14 mouse cellular contexts compared by ENCODE assay signal in the genomic region with DNA sequence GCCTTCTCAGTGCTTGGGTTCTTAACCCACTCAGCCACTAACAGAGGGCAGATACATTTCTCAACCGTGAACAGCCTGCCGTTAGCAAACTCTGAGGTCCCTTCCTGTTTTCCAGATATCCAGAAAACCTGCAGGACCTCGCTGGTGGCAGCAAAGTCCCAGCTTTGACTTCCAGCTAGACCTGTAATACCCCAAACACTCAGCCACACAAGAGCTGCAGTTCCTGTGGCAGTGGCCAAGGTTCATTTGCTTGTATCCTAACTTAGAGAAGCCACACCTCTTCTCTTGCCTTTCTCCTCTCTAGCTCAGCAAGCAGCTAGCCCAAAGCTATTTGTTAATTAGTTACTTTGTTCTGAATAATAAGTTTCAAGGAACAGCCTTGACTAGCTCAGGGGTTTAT. TPM values are rescaled to one million over a fixed set of nuclear protein-coding genes. Genes with fewer than 3 reads are reported as not detected.
DNase-seq lines count a peak whose midpoint lies in the region; ATAC-seq and TF ChIP-seq lines count a peak whose summit lies in the region.
"Had no signal": no experiment of that assay in that cellular context is flagged by ENCODE, and none has a peak within 500 bp of the region (broad histone marks: within the 10 kb centered on the region; RNA-seq: fewer than 3 reads in every experiment).

No protein-coding gene starts in this region.

- ATAC-seq in heart, embryonic 14.5 days (ENCODE audit: insufficient number of reproducible peaks, insufficient read depth, low FRiP score, low read depth), result no peak
- ATAC-seq in liver, embryonic 12.5 days, result no peak
- ATAC-seq in stomach, postnatal 0 days (ENCODE audit: low FRiP score, low TSS enrichment), result no peak
- no peak for ATAC-seq in midbrain, embryonic 14.5 days (ENCODE audit: low FRiP score, low TSS enrichment)
- ATAC-seq: CD4-positive, CD25-positive, alpha-beta regulatory T cell, adult 4 months; midbrain, embryonic 16.5 days had no signal

- peak overlapping the region in 1 of 2 experiments; percentile 49; a peak in 2 of 4 replicates for H3K27ac ChIP-seq in heart, embryonic 14.5 days (replicated peaks in 1 of 2; ENCODE audit: control insufficient read depth in 1 of 2, insufficient read depth in 1 of 2, low read depth in 2 of 2, low read length in 2 of 2)
- H3K27ac ChIP-seq in liver, embryonic 12.5 days, result peak overlapping the region; percentile 36; the same call in 1 of the 2 replicates
- H3K27ac ChIP-seq in stomach, postnatal 0 days (replicated peaks), result no peak overlapping the region; the same call in 1 of the 2 replicates
- no peak overlapping the region for H3K27ac ChIP-seq in midbrain, embryonic 14.5 days (replicated peaks; ENCODE audit: low read depth, low read length)
- H3K27ac ChIP-seq: hindbrain, embryonic 15.5 days had no signal

- no peak overlapping the region; the same call in 1 of the 2 replicates for H3K4me2 ChIP-seq in heart, embryonic 14.5 days (ENCODE audit: low read length)
- H3K4me2 ChIP-seq in liver, embryonic 12.5 days, result no peak overlapping the region
- no peak overlapping the region for H3K4me2 ChIP-seq in stomach, postnatal 0 days (replicated peaks; ENCODE audit: low read depth)
- H3K4me2 ChIP-seq in midbrain, embryonic 14.5 days (ENCODE audit: low read length), result no peak overlapping the region
- H3K4me2 ChIP-seq: hindbrain, embryonic 15.5 days had no signal

- 0 out of 2 replicates have a peak overlapping the region, but pooled peaks have one; percentile 18 for H3K9ac ChIP-seq in heart, embryonic 14.5 days (ENCODE audit: low read length)
- no peak overlapping the region for H3K9ac ChIP-seq in liver, embryonic 12.5 days
- H3K9ac ChIP-seq in stomach, postnatal 0 days (ENCODE audit: low read length), result no peak overlapping the region
- no peak overlapping the region for H3K9ac ChIP-seq in midbrain, embryonic 14.5 days (replicated peaks; ENCODE audit: low read length)
- H3K9ac ChIP-seq: hindbrain, embryonic 15.5 days had no signal

- no peak overlapping the region for H3K4me3 ChIP-seq in heart, embryonic 14.5 days (ENCODE audit: control insufficient read depth in 1 of 2, insufficient read depth in 1 of 2, low read depth in 1 of 2, low read length in 2 of 2)
- H3K4me3 ChIP-seq in liver, embryonic 12.5 days, result no peak overlapping the region
- no peak overlapping the region for H3K4me3 ChIP-seq in stomach, postnatal 0 days (ENCODE audit: low read depth, low read length)
- H3K4me3 ChIP-seq in midbrain, embryonic 14.5 days (replicated peaks; ENCODE audit: low read depth, low read length), result no peak overlapping the region
- H3K4me3 ChIP-seq: hindbrain, embryonic 15.5 days had no signal

- H3K36me3 ChIP-seq in heart, embryonic 14.5 days (ENCODE audit: control insufficient read depth, insufficient read depth, low read length), result no peaks in the 10 kb centered on the region
- no peaks in the 10 kb centered on the region for H3K36me3 ChIP-seq in liver, embryonic 12.5 days
- H3K36me3 ChIP-seq in stomach, postnatal 0 days (ENCODE audit: control insufficient read depth, insufficient read depth, low read length), result no peaks in the 10 kb centered on the region
- H3K36me3 ChIP-seq in midbrain, embryonic 14.5 days (ENCODE audit: control insufficient read depth, insufficient read depth, low read length), result no peaks in the 10 kb centered on the region
- H3K36me3 ChIP-seq: hindbrain, embryonic 15.5 days had no signal

- H3K4me1 ChIP-seq in heart, embryonic 14.5 days (ENCODE audit: control insufficient read depth in 2 of 2, insufficient read depth in 2 of 2, low read length in 2 of 2), result peaks cover 27 to 44% of the 10 kb centered on the region in 2 experiments
- peaks cover 79% of the 10 kb centered on the region for H3K4me1 ChIP-seq in liver, embryonic 12.5 days
- no peaks in the 10 kb centered on the region for H3K4me1 ChIP-seq in stomach, postnatal 0 days (replicated peaks; ENCODE audit: control insufficient read depth, insufficient read depth)
- no peaks in the 10 kb centered on the region for H3K4me1 ChIP-seq in midbrain, embryonic 14.5 days (ENCODE audit: control insufficient read depth, insufficient read depth, low read length)
- H3K4me1 ChIP-seq: hindbrain, embryonic 15.5 days had no signal

- no peaks in the 10 kb centered on the region for H3K27me3 ChIP-seq in heart, embryonic 14.5 days (ENCODE audit: control insufficient read depth, insufficient read depth, low read length)
- H3K27me3 ChIP-seq in liver, embryonic 12.5 days (replicated peaks), result peaks cover 5% of the 10 kb centered on the region; the same call in 1 of the 2 replicates
- no peaks in the 10 kb centered on the region for H3K27me3 ChIP-seq in stomach, postnatal 0 days (ENCODE audit: control insufficient read depth, insufficient read depth, low read length)
- H3K27me3 ChIP-seq in midbrain, embryonic 14.5 days (ENCODE audit: control insufficient read depth, insufficient read depth, low read length), result no peaks in the 10 kb centered on the region
- H3K27me3 ChIP-seq: hindbrain, embryonic 15.5 days had no signal

- no peak for DNase-seq in heart, postnatal 4 days
- DNase-seq in kidney, adult 18-20 months, result peak; percentile 75
- peak; percentile 34 for DNase-seq in stomach, postnatal 0 days (ENCODE audit: low spot score)
- no peak for DNase-seq in midbrain, embryonic 14.5 days
- no peak for DNase-seq in thymus, postnatal 36 days
- DNase-seq: adrenal gland, postnatal 25 days; cerebellum, adult 18-20 months; right cerebral cortex, postnatal 4 days had no signal

- H3K9me3 ChIP-seq in heart, embryonic 14.5 days (ENCODE audit: control insufficient read depth, low read length), result no peaks in the 10 kb centered on the region
- no peaks in the 10 kb centered on the region for H3K9me3 ChIP-seq in liver, embryonic 12.5 days (replicated peaks)
- H3K9me3 ChIP-seq in stomach, postnatal 0 days (ENCODE audit: control insufficient read depth, low read length), result no peaks in the 10 kb centered on the region
- H3K9me3 ChIP-seq in midbrain, embryonic 14.5 days (ENCODE audit: control insufficient read depth, low read length), result no peaks in the 10 kb centered on the region
- H3K9me3 ChIP-seq: hindbrain, embryonic 15.5 days had no signal

- 14% methylated on average over 3 of the region's 3 CpGs for WGBS in heart, embryonic 14.5 days
- WGBS in liver, embryonic 12.5 days (ENCODE audit: insufficient replicate concordance), result 22% methylated on average over 3 of the region's 3 CpGs
- WGBS in stomach, postnatal 0 days, result 42% methylated on average over 3 of the region's 3 CpGs
- WGBS in midbrain, embryonic 14.5 days, result 69% methylated on average over 3 of the region's 3 CpGs

- TF ChIP-seq EP300 in stomach, postnatal 0 days (optimal IDR thresholded peaks at IDR 0.05), result no peak

- TF ChIP-seq CTCF in stomach, postnatal 0 days (IDR thresholded peaks at IDR 0.05; ENCODE audit: low read depth), result no peak

RNA-seq across cellular contexts. Expression of gene Gipc2, which starts 16.2 kb away (rescaled TPM):
- polyA plus RNA-seq in heart, embryonic 14.5 days (2014; fragmentation: Nextera tagmentation; extraction: Ambion mirVana), result 2.9 and 4.1 TPM in 2 replicates
- 1 to 10 TPM; 3.5 to 4.6 TPM for total RNA-seq in heart, postnatal 4 days (2021)
- 11.3 and 12.3 TPM in 2 replicates for polyA plus RNA-seq in liver, embryonic 12.5 days (2016; fragmentation: Nextera tagmentation; extraction: Ambion mirVana)
- polyA plus RNA-seq in stomach, postnatal 0 days (2015; fragmentation: Nextera tagmentation; extraction: Ambion mirVana), result 76.1 and 82.5 TPM in 2 replicates
- 9.3 and 11.5 TPM in 2 replicates for polyA plus RNA-seq in midbrain, embryonic 14.5 days (2014; fragmentation: Nextera tagmentation; extraction: Ambion mirVana)
- total RNA-seq: neutrophil, adult 5-6 weeks had no signal
- polyA plus RNA-seq: CD4-positive, CD25-positive, alpha-beta regulatory T cell, adult 4 months had no signal

Comparison
In these comparisons a context has a peak if more than half of its experiments do, and no peak if none do; other contexts are left out.
1. DNase-seq: peak in kidney, adult 18-20 months (single experiment) and stomach, postnatal 0 days (single experiment); none in heart, postnatal 4 days (single experiment), midbrain, embryonic 14.5 days (single experiment) and thymus, postnatal 36 days (0 of 2).